Comparison of ENCODE assay signal across 8 mouse cellular contexts in genomic region chr2:119595308-119595707, GRCm38 (mm10). TPM values are rescaled to one million over a fixed set of nuclear protein-coding genes. Genes with fewer than 3 reads are reported as not detected.
DNase-seq lines count a peak whose midpoint lies in the region; ATAC-seq and TF ChIP-seq lines count a peak whose summit lies in the region.

No protein-coding gene starts in this region.

- no peak for DNase-seq in kidney, postnatal 0 days (ENCODE audit: low spot score)
- DNase-seq in kidney, adult 18-20 months = no peak
- no peak for DNase-seq in embryonic facial prominence, embryonic 10.5 days (ENCODE audit: low spot score)
- DNase-seq in induced T-regulatory cell, adult 2 months (ENCODE audit: low read depth) = peak; percentile 32
- DNase-seq in midbrain, postnatal 0 days (ENCODE audit: low spot score) = no peak
- DNase-seq in frontal cortex, postnatal 36 days (ENCODE audit: low spot score in 2 of 2) = no peak
- DNase-seq in layer of hippocampus, postnatal 14 days (ENCODE audit: low spot score in 2 of 2) = no peak

- H3K27ac ChIP-seq in kidney, postnatal 0 days = no peak overlapping the region
- no peak overlapping the region for H3K27ac ChIP-seq in embryonic facial prominence, embryonic 10.5 days (replicated peaks)
- no peak overlapping the region for H3K27ac ChIP-seq in midbrain, postnatal 0 days (ENCODE audit: low read depth, low read length)

- 20% methylated on average over 4 of the region's 4 CpGs for whole genome bisulfite sequencing in kidney, postnatal 0 days
- WGBS in embryonic facial prominence, embryonic 10.5 days = 69% methylated on average over 4 of the region's 4 CpGs
- 37% methylated on average over 4 of the region's 4 CpGs for WGBS in midbrain, postnatal 0 days

- H3K36me3 ChIP-seq in kidney, postnatal 0 days (ENCODE audit: insufficient read depth, low read length) = peaks cover 23% of the 10 kb centered on the region
- peaks cover 52% of the 10 kb centered on the region for H3K36me3 ChIP-seq in embryonic facial prominence, embryonic 10.5 days (replicated peaks)
- peaks cover 15% of the 10 kb centered on the region for H3K36me3 ChIP-seq in midbrain, postnatal 0 days (ENCODE audit: insufficient read depth, low read length)

- TF ChIP-seq CTCF in kidney, postnatal 0 days (IDR thresholded peaks at IDR 0.05; ENCODE audit: low read depth) = no peak
- no peak for TF ChIP-seq CTCF in midbrain, postnatal 0 days (IDR thresholded peaks at IDR 0.05)

- peak overlapping the region; percentile 77 for H3K4me2 ChIP-seq in kidney, postnatal 0 days (ENCODE audit: low read length)
- peak overlapping the region; percentile 60 for H3K4me2 ChIP-seq in midbrain, postnatal 0 days (ENCODE audit: low read depth, low read length, poor library complexity, severe bottlenecking)

- H3K9me3 ChIP-seq in kidney, postnatal 0 days (replicated peaks; ENCODE audit: low read length) = no peaks in the 10 kb centered on the region
- no peaks in the 10 kb centered on the region for H3K9me3 ChIP-seq in embryonic facial prominence, embryonic 10.5 days
- no peaks in the 10 kb centered on the region for H3K9me3 ChIP-seq in midbrain, postnatal 0 days (ENCODE audit: low read length)

- no peak for ATAC-seq in kidney, postnatal 0 days (replicated peaks; ENCODE audit: low FRiP score, low read depth)
- no peak for ATAC-seq in midbrain, postnatal 0 days (ENCODE audit: low FRiP score)
- no peak for ATAC-seq in CD4-positive, CD25-positive, alpha-beta regulatory T cell, adult 4 months

- H3K4me3 ChIP-seq in kidney, postnatal 0 days (replicated peaks; ENCODE audit: low read depth, low read length) = peak overlapping the region; percentile 96
- H3K4me3 ChIP-seq in embryonic facial prominence, embryonic 10.5 days = peak overlapping the region; percentile 98
- H3K4me3 ChIP-seq in midbrain, postnatal 0 days (ENCODE audit: low read depth, low read length) = peak overlapping the region; percentile 95

- H3K4me1 ChIP-seq in kidney, postnatal 0 days (replicated peaks; ENCODE audit: insufficient read depth, low read length) = peaks cover 3% of the 10 kb centered on the region; the same call in 1 of the 2 replicates
- H3K4me1 ChIP-seq in embryonic facial prominence, embryonic 10.5 days = peaks cover 13% of the 10 kb centered on the region
- H3K4me1 ChIP-seq in midbrain, postnatal 0 days (ENCODE audit: insufficient read depth, low read length) = no peaks in the 10 kb centered on the region

- H3K27me3 ChIP-seq in kidney, postnatal 0 days (ENCODE audit: insufficient read depth, low read length) = no peaks in the 10 kb centered on the region
- H3K27me3 ChIP-seq in embryonic facial prominence, embryonic 10.5 days (replicated peaks; ENCODE audit: low read depth, poor library complexity, severe bottlenecking) = no peaks in the 10 kb centered on the region
- no peaks in the 10 kb centered on the region for H3K27me3 ChIP-seq in midbrain, postnatal 0 days (ENCODE audit: insufficient read depth, low read length)

- peak overlapping the region; percentile 97 for H3K9ac ChIP-seq in kidney, postnatal 0 days (ENCODE audit: low read depth, low read length)
- peak overlapping the region; percentile 92 for H3K9ac ChIP-seq in midbrain, postnatal 0 days (replicated peaks; ENCODE audit: low read length, poor library complexity, severe bottlenecking)

RNA-seq across cellular contexts. Expression of gene Nusap1, which starts 22.8 kb away (rescaled TPM):
- polyA plus RNA-seq in kidney, postnatal 0 days (2015; fragmentation: Nextera tagmentation; extraction: Ambion mirVana) = 31.9 and 38.7 TPM in 2 replicates
- polyA plus RNA-seq in embryonic facial prominence, embryonic 10.5 days (2016; fragmentation: Nextera tagmentation; extraction: Ambion mirVana) = 74.6 and 76.1 TPM in 2 replicates
- total RNA-seq in midbrain, postnatal 0 days (2014; rRNA removed) = 3.9 and 6.3 TPM in 2 replicates
- 4.2 and 4.8 TPM in 2 replicates for polyA plus RNA-seq in midbrain, postnatal 0 days (2015; fragmentation: Nextera tagmentation; extraction: Ambion mirVana)
- 10 to 100 TPM in 1 of 2 experiments, 1 to 10 TPM in 1; 7.6 to 15.0 TPM for polyA plus RNA-seq in CD4-positive, CD25-positive, alpha-beta regulatory T cell, adult 4 months (2017; shearing (Covaris generic))
- 1 to 10 TPM; 1.1 to 1.8 TPM for total RNA-seq in layer of hippocampus, postnatal 14 days (2021)

RNA-seq across cellular contexts. Expression of gene Oip5, which starts 23.0 kb away (rescaled TPM):
- 12.4 and 15.6 TPM in 2 replicates for polyA plus RNA-seq in kidney, postnatal 0 days (2015; fragmentation: Nextera tagmentation; extraction: Ambion mirVana)
- polyA plus RNA-seq in embryonic facial prominence, embryonic 10.5 days (2016; fragmentation: Nextera tagmentation; extraction: Ambion mirVana) = 40.9 and 42.5 TPM in 2 replicates
- total RNA-seq in midbrain, postnatal 0 days (2014; rRNA removed) = 3.1 and 5.2 TPM in 2 replicates
- 2.9 and 3.0 TPM in 2 replicates for polyA plus RNA-seq in midbrain, postnatal 0 days (2015; fragmentation: Nextera tagmentation; extraction: Ambion mirVana)
- polyA plus RNA-seq in CD4-positive, CD25-positive, alpha-beta regulatory T cell, adult 4 months (2017; shearing (Covaris generic)) = 1 to 10 TPM; 2.6 to 4.6 TPM
- 1 to 10 TPM; 1.5 to 1.6 TPM for total RNA-seq in layer of hippocampus, postnatal 14 days (2021)

RNA-seq across cellular contexts. Expression of gene Chp1, which starts 47.8 kb away (rescaled TPM):
- polyA plus RNA-seq in kidney, postnatal 0 days (2015; fragmentation: Nextera tagmentation; extraction: Ambion mirVana) = 68.8 and 72.2 TPM in 2 replicates
- polyA plus RNA-seq in embryonic facial prominence, embryonic 10.5 days (2016; fragmentation: Nextera tagmentation; extraction: Ambion mirVana) = 53.3 and 53.6 TPM in 2 replicates
- total RNA-seq in midbrain, postnatal 0 days (2014; rRNA removed) = 54.7 and 69.4 TPM in 2 replicates
- polyA plus RNA-seq in midbrain, postnatal 0 days (2015; fragmentation: Nextera tagmentation; extraction: Ambion mirVana) = 51.0 and 51.5 TPM in 2 replicates
- polyA plus RNA-seq in CD4-positive, CD25-positive, alpha-beta regulatory T cell, adult 4 months (2017; shearing (Covaris generic)) = 10 to 100 TPM; 75.5 to 85.2 TPM
- total RNA-seq in layer of hippocampus, postnatal 14 days (2021) = 100 to 1,000 TPM; 151 TPM

RNA-seq across cellular contexts. Expression of gene Exd1, which starts 47.9 kb away (rescaled TPM):
- 0.29 and 0.47 TPM in 2 replicates for polyA plus RNA-seq in kidney, postnatal 0 days (2015; fragmentation: Nextera tagmentation; extraction: Ambion mirVana)
- polyA plus RNA-seq in embryonic facial prominence, embryonic 10.5 days (2016; fragmentation: Nextera tagmentation; extraction: Ambion mirVana) = 0.65 and 0.68 TPM in 2 replicates
- total RNA-seq in midbrain, postnatal 0 days (2014; rRNA removed) = 0.93 and 2.3 TPM in 2 replicates
- 0.84 and 0.91 TPM in 2 replicates for polyA plus RNA-seq in midbrain, postnatal 0 days (2015; fragmentation: Nextera tagmentation; extraction: Ambion mirVana)
- under 1 TPM in 1 of 2 experiments, not detected in 1; 0.16 TPM for polyA plus RNA-seq in CD4-positive, CD25-positive, alpha-beta regulatory T cell, adult 4 months (2017; shearing (Covaris generic))
- total RNA-seq in layer of hippocampus, postnatal 14 days (2021) = 1 to 10 TPM in 1 of 2 experiments, under 1 TPM in 1; 0.62 to 1.1 TPM
